Mouse (Mus musculus): ENCODE data around the gene 1700049E17Rik2. TPM values are rescaled to one million over a fixed set of nuclear protein-coding genes. Genes with fewer than 3 reads are reported as not detected.

The 1700049E17Rik2 gene
- polyA plus RNA-seq, 1 experiment from 2014 or later, result not detected

Other genes starting within 250 kb of the 1700049E17Rik2 start
- not detected in 2 replicates for gene Gm5798, start 224.6 kb upstream of the 1700049E17Rik2 start, polyA plus RNA-seq (2015; fragmentation: Nextera tagmentation; extraction: Ambion mirVana)
- not detected in 2 replicates for gene Gm7945, start 186.8 kb upstream of the 1700049E17Rik2 start, polyA plus RNA-seq (2015; fragmentation: Nextera tagmentation; extraction: Ambion mirVana)
- gene Gm6482, start 164.9 kb upstream of the 1700049E17Rik2 start, polyA plus RNA-seq (2015; fragmentation: Nextera tagmentation; extraction: Ambion mirVana), result not detected in 2 replicates
- not detected in 2 replicates for gene Gm7954, start 119.7 kb upstream of the 1700049E17Rik2 start, polyA plus RNA-seq (2015; fragmentation: Nextera tagmentation; extraction: Ambion mirVana)
- not detected in 2 replicates for gene Gm3486, start 83.7 kb upstream of the 1700049E17Rik2 start, polyA plus RNA-seq (2015; fragmentation: Nextera tagmentation; extraction: Ambion mirVana)
- not detected in 2 replicates for gene Gm7970, start 17.6 kb upstream of the 1700049E17Rik2 start, polyA plus RNA-seq (2015; fragmentation: Nextera tagmentation; extraction: Ambion mirVana)
- not detected in 2 replicates for gene Gm3072, start 51.4 kb downstream of the 1700049E17Rik2 start, polyA plus RNA-seq (2015; fragmentation: Nextera tagmentation; extraction: Ambion mirVana)
- gene Gm3676, start 73.3 kb downstream of the 1700049E17Rik2 start, polyA plus RNA-seq (2015; fragmentation: Nextera tagmentation; extraction: Ambion mirVana), result not detected in 2 replicates
- not detected in 2 replicates for gene Gm8068, start 128.7 kb downstream of the 1700049E17Rik2 start, polyA plus RNA-seq (2015; fragmentation: Nextera tagmentation; extraction: Ambion mirVana)
- gene Gm7929, start 177.4 kb downstream of the 1700049E17Rik2 start, polyA plus RNA-seq (2015; fragmentation: Nextera tagmentation; extraction: Ambion mirVana), result not detected in 2 replicates
- not detected in 2 replicates for gene Gm47189, start 199.2 kb downstream of the 1700049E17Rik2 start, polyA plus RNA-seq (2015; fragmentation: Nextera tagmentation; extraction: Ambion mirVana)

Measured in kidney, embryonic 16.5 days (tissue).